Mouse (Mus musculus): ENCODE data around the gene Nod2. TPM values are rescaled to one million over a fixed set of nuclear protein-coding genes. Genes with fewer than 3 reads are reported as not detected.

The Nod2 gene
- polyA plus RNA-seq, 1 experiment from 2014 or later = 0.10 TPM

- Histone ChIP-seq H3K36me3 (no peaks in the 10 kb centered on the region), H3K9me3 (replicated peaks) (no peaks in the 10 kb centered on the region), H3K4me1 (peaks cover 4% of the 10 kb centered on the region; the same call in 1 of the 2 replicates), H3K27ac (replicated peaks) (no peak overlapping the region), H3K27me3 (ENCODE audit: low read depth, poor library complexity, severe bottlenecking) (peaks cover 58% of the 10 kb centered on the region), H3K4me3 (no peak overlapping the region)
- no peak for DNase-seq (ENCODE audit: low spot score)
- 75% methylated on average over 5 of the region's 5 CpGs for WGBS
Measured at GRCm38 (mm10) chr8:88620931-88621330, 26.2 kb upstream of the Nod2 start.

- Histone ChIP-seq H3K4me3 (no peak overlapping the region), H3K4me1 (peaks cover 4% of the 10 kb centered on the region; the same call in 1 of the 2 replicates), H3K36me3 (no peaks in the 10 kb centered on the region), H3K9me3 (replicated peaks) (no peaks in the 10 kb centered on the region), H3K27me3 (ENCODE audit: low read depth, poor library complexity, severe bottlenecking) (peaks cover 63% of the 10 kb centered on the region), H3K27ac (replicated peaks) (no peak overlapping the region)
- 1% methylated on average over 8 of the region's 8 CpGs for WGBS
- peak; percentile 79 for DNase-seq (ENCODE audit: low spot score)
Measured at GRCm38 (mm10) chr8:88621408-88621807, 25.7 kb upstream of the Nod2 start.

DNA sequence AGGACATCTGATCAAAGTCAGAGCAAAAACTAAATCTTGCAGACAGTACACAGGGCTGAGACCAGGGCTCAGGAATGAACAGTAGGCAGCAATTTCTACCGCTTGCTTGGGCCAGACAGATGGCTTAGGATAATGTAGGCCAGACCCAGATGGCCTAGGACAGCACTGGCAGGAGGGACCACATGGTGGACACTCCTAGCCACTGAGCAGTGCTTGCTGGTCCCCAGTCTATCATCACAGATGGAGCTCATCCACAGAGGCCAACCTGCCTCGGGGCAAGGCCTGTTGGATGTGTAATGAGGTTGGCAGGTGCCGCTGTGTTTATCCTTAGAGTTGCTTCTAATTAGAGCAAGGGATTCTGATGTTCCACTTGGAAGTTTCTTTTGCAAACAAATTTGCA, 23.8 kb upstream of the Nod2 start:
- DNase-seq (ENCODE audit: low spot score) = no peak

DNA sequence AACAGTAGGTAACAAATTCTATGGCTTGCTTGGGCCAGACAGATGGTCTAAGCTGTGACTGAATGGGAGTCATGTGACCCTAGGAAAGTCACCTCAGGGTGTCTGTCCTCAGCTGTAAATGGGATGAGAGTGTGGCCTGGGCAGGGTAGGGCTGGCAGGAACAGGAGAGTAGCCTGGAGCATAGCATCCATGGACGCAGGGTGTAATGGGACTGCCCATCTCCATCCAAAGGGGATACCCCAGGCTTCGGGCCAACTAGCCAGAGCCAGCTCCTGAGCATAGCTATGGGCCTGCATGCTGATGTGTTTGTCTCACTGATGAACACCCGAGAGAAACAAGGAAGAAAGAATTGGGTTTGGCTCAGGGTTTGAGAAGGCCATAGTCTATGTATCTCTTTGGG, 22.8 kb upstream of the Nod2 start:
- H3K4me1 ChIP-seq = peaks cover 20% of the 10 kb centered on the region
- no peak overlapping the region for H3K4me3 ChIP-seq
- no peaks in the 10 kb centered on the region for H3K9me3 ChIP-seq (replicated peaks)
- no peak overlapping the region for H3K27ac ChIP-seq (replicated peaks)
- H3K36me3 ChIP-seq = no peaks in the 10 kb centered on the region
- H3K27me3 ChIP-seq (ENCODE audit: low read depth, poor library complexity, severe bottlenecking) = peaks cover 81% of the 10 kb centered on the region
- WGBS = 87% methylated on average over 3 of the region's 3 CpGs
- DNase-seq (ENCODE audit: low spot score) = no peak

More for the DNA sequence above, 23.8 kb upstream of the Nod2 start:
- WGBS = 84% methylated on average over 3 of the region's 3 CpGs
- H3K27ac ChIP-seq (replicated peaks) = no peak overlapping the region
- H3K9me3 ChIP-seq (replicated peaks) = no peaks in the 10 kb centered on the region
- H3K4me1 ChIP-seq = peaks cover 19% of the 10 kb centered on the region
- H3K36me3 ChIP-seq = no peaks in the 10 kb centered on the region
- no peak overlapping the region for H3K4me3 ChIP-seq
- peaks cover 71% of the 10 kb centered on the region for H3K27me3 ChIP-seq (ENCODE audit: low read depth, poor library complexity, severe bottlenecking)

DNA sequence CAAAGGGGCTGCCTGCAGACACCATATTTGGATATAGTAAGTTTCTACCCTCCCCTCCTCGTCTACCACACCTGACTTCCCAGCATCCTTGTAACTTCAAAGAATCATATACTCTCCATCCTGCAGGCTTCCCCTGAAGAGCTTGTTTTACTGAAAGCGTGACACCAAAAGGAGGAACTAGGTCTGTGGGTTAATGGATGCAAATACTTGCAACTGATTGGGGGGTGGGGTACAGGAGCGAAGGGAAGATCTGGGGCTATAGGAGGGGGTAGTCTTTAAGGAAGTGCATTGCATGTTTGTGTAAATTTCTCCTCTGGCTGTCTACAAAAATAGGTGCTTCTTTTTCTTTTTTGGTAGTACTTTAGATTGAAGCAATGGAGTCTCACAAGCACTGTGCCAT, 20.7 kb upstream of the Nod2 start:
- no peak overlapping the region for H3K4me3 ChIP-seq
- DNase-seq (ENCODE audit: low spot score) = no peak
- H3K9me3 ChIP-seq (replicated peaks) = no peaks in the 10 kb centered on the region
- peaks cover 16% of the 10 kb centered on the region for H3K4me1 ChIP-seq
- peaks cover 75% of the 10 kb centered on the region for H3K27me3 ChIP-seq (ENCODE audit: low read depth, poor library complexity, severe bottlenecking)
- 74% methylated on average over 3 of the region's 3 CpGs for WGBS
- H3K36me3 ChIP-seq = no peaks in the 10 kb centered on the region
- no peak overlapping the region for H3K27ac ChIP-seq (replicated peaks)

GRCm38 (mm10) chr8:88626940-88627264, 20.2 kb upstream of the Nod2 start:
- H3K36me3 ChIP-seq = no peaks in the 10 kb centered on the region
- H3K9me3 ChIP-seq (replicated peaks) = no peaks in the 10 kb centered on the region
- H3K27me3 ChIP-seq (ENCODE audit: low read depth, poor library complexity, severe bottlenecking) = peaks cover 73% of the 10 kb centered on the region
- peak overlapping the region; percentile 70 for H3K4me3 ChIP-seq
- peaks cover 16% of the 10 kb centered on the region for H3K4me1 ChIP-seq
- peak overlapping the region; percentile 88 for H3K27ac ChIP-seq (replicated peaks)
- 11% methylated on average over 19 of the region's 19 CpGs for WGBS
- DNase-seq (ENCODE audit: low spot score) = no peak

DNA sequence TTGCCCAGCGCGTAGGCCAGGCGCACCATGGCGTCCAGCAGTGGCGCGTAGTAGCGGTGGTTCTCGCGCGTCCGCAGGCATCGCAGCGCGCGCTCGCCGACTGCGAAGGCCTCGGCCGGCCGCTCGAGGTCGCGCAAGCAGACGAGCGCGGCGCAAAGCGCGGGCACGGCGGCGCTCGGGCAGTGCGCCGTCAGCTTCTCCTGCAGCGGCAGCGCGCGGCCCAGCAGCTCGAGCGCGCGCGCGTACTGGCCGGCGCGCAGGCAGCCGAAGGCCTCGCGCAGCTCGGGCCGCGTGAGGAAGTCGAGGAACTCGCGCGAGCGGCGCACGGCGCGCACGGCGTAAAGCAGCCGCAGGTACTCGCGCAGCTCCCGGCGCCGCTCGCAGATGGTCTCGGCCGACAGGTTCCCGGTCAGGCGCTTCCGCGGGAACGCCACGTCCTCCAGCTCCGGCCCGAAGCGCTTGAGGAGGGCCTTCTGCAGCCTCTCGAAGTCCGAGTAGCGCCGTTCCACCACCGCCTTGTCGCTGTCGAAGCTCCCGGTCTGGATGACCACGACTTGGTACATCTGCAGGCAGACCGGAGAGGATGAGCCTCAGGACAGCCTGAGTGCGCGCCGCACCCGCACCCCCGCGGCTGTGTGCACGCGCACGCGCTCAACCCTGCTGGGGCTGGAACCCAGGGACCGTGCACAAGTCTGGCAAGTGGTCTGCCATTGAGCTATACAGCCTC, 19.7 kb upstream of the Nod2 start:
- peak; percentile 76 for DNase-seq (ENCODE audit: low spot score)
- under 1% methylated on average over 105 of the region's 105 CpGs for WGBS
- Histone ChIP-seq H3K4me3 (peak overlapping the region; percentile 70), H3K4me1 (peaks cover 16% of the 10 kb centered on the region), H3K36me3 (no peaks in the 10 kb centered on the region), H3K27ac (replicated peaks) (peak overlapping the region; percentile 88), H3K27me3 (ENCODE audit: low read depth, poor library complexity, severe bottlenecking) (peaks cover 68% of the 10 kb centered on the region), H3K9me3 (replicated peaks) (no peaks in the 10 kb centered on the region)

GRCm38 (mm10) chr8:88628001-88628774, 18.9 kb upstream of the Nod2 start:
- 60% methylated on average over 14 of the region's 14 CpGs for WGBS
- H3K27me3 ChIP-seq (ENCODE audit: low read depth, poor library complexity, severe bottlenecking) = peaks cover 60% of the 10 kb centered on the region
- no peaks in the 10 kb centered on the region for H3K36me3 ChIP-seq
- no peaks in the 10 kb centered on the region for H3K9me3 ChIP-seq (replicated peaks)
- H3K4me1 ChIP-seq = peaks cover 16% of the 10 kb centered on the region
- H3K27ac ChIP-seq (replicated peaks) = no peak overlapping the region; the same call in 1 of the 2 replicates
- DNase-seq (ENCODE audit: low spot score) = no peak
- H3K4me3 ChIP-seq = peak overlapping the region; percentile 70

DNA sequence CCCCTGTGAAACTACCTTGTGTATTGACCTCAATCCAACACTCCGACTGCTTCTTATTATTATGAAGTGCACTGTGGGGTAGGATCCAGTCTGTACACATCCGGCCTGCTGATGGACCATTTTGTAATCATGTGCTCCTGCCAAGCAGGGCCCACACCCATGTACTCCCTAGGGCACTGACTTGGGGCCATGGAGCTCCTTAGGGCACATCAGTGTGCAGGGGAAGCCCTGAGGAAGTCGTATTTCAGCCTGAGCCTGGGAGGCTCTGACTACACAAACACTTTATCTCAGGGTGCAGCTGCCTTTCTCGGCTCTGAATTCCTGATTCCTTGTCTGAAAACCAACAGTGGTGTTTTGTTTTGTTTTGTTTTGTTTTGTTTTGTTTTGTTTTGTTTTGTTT, 16.9 kb upstream of the Nod2 start:
- WGBS = 89% methylated on average over 4 of the region's 4 CpGs

DNA sequence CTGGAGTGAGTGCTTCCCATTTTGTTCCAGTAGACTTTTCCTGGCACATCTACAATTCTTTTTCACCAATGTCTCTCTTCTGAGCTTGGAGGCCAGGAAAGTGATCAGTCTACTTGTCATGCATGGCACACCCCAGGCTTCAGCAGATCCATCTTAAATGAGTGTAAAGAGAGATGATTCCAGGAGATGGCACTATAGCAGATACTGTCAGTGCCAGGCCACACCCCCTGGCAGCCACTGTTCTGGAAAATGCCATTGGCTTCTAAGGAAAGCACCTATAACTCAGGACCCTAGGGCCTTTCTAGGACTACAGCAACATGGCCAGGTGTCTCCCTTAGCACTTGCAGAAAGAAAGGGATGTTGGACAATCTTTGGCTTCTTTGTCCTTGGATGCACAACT, 16.0 kb upstream of the Nod2 start:
- no peak overlapping the region for H3K4me3 ChIP-seq
- no peaks in the 10 kb centered on the region for H3K36me3 ChIP-seq
- no peak overlapping the region for H3K27ac ChIP-seq (replicated peaks)
- no peak for DNase-seq (ENCODE audit: low spot score)
- peaks cover 16% of the 10 kb centered on the region for H3K4me1 ChIP-seq
- peaks cover 37% of the 10 kb centered on the region for H3K27me3 ChIP-seq (ENCODE audit: low read depth, poor library complexity, severe bottlenecking)
- no peaks in the 10 kb centered on the region for H3K9me3 ChIP-seq (replicated peaks)

More for the DNA sequence above, 16.9 kb upstream of the Nod2 start:
- Histone ChIP-seq H3K36me3 (no peaks in the 10 kb centered on the region), H3K9me3 (replicated peaks) (no peaks in the 10 kb centered on the region), H3K27ac (replicated peaks) (no peak overlapping the region), H3K4me3 (no peak overlapping the region), H3K27me3 (ENCODE audit: low read depth, poor library complexity, severe bottlenecking) (peaks cover 45% of the 10 kb centered on the region), H3K4me1 (peaks cover 16% of the 10 kb centered on the region)
- no peak for DNase-seq (ENCODE audit: low spot score)

GRCm38 (mm10) chr8:88633343-88633765, 13.8 kb upstream of the Nod2 start:
- Histone ChIP-seq H3K4me1 (peaks cover 1% of the 10 kb centered on the region; the same call in 1 of the 2 replicates), H3K36me3 (no peaks in the 10 kb centered on the region), H3K27me3 (ENCODE audit: low read depth, poor library complexity, severe bottlenecking) (peaks cover 19% of the 10 kb centered on the region), H3K9me3 (replicated peaks) (no peaks in the 10 kb centered on the region), H3K27ac (replicated peaks) (no peak overlapping the region), H3K4me3 (no peak overlapping the region)
- 89% methylated on average over 7 of the region's 7 CpGs for WGBS
- DNase-seq (ENCODE audit: low spot score) = no peak

DNA sequence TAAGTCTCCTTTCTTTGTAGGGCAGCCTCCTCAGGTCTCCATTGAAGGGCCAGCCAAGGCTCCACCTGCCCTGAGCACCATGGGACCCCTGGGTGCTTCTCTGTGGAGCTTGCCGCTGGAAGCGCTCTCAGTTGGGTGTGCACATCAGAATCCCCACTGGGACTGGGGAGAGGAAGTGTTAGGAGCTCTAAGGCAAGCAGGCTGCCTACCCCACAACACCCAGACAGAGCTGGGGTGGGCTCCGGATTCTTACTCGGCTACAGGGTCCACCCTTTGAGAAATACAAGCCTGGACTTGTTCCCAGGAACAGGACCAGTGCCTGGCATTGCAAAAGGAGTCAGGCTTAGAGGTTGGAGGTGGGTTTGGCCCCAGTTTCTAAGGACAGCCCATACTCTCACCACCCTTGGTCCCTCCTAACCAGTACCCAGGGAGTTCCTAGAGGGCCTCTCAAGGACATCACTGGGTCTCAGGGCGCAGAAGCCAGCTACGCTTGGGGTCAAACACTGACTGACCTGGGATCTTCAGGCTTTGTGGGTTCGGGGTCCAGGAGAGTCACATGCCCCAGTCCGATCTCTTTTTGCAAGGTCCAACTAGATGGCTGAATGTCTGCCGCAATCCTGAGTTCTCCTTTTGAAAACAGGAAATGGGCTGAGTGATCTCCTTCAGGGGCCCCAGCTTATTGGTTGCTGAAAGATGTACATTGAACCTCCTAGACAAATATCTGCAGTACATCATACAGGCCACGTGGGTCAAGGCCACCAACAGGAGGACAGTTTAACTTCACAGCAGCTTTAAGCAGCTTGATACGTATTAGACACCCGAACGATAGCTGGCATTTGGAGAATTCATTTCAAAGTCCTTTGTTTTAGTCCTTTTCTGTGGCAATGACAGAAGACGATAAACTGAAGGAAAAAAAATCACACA, 11.4 kb upstream of the Nod2 start, which contains the start of gene Snx20:
Gene Snx20 (minus strand): TSS at position 655 of the 924 bp plus-strand sequence.
- WGBS = 87% methylated on average over 14 of the region's 14 CpGs
- Histone ChIP-seq H3K9me3 (replicated peaks) (no peaks in the 10 kb centered on the region), H3K36me3 (no peaks in the 10 kb centered on the region), H3K27me3 (ENCODE audit: low read depth, poor library complexity, severe bottlenecking) (no peaks in the 10 kb centered on the region), H3K4me1 (no peaks in the 10 kb centered on the region), H3K27ac (replicated peaks) (no peak within 1 kb of the TSS), H3K4me3 (no peak within 1 kb of the TSS)
- no peak for DNase-seq (ENCODE audit: low spot score)

All from midbrain, embryonic 10.5 days (tissue).